Mouse (Mus musculus) macrophage (primary cell): ENCODE measurements around the gene Btbd8. TPM values are rescaled to one million over a fixed set of nuclear protein-coding genes. Genes with fewer than 3 reads are reported as not detected.

Experiments
- H3K27ac ChIP-seq: fragments of 350-480 bp; formaldehyde crosslinking; 2 replicates; pipeline ENCODE4 v1.9.0; 2021
- H3K36me3 ChIP-seq: fragments of 350-480 bp; formaldehyde crosslinking; 2 replicates; pipeline ENCODE4 v1.9.0; 2021; ENCODE audit errors: inconsistent target
- H3K4me3 ChIP-seq: fragments of 350-480 bp; formaldehyde crosslinking; 2 replicates; pipeline ENCODE4 v1.9.0; 2021; ENCODE audit errors: inconsistent target
- H3K79me2 ChIP-seq: fragments of 350-480 bp; formaldehyde crosslinking; 2 replicates; pipeline ENCODE4 v1.9.0; 2021; ENCODE audit errors: inconsistent target
- WGBS: methylation state at CpG from one replicate; pipeline ENCODE4 v1.1.7; 2026; ENCODE audit warnings: inconsistent platforms; ENCODE audit not compliant: missing documents; 5-methylcytosine and 5-hydroxymethylcytosine counted together
- polyA plus RNA-seq: library from polyadenylated mRNA; stranded (reverse); fragments of 250-400 nt; gene quantifications from 3 replicates; pipeline ENCODE4 v1.2.4, GENCODE M21; 2018; ENCODE audit warnings: inconsistent platforms
- total RNA-seq, 78 experiments: library from RNA; depleted of rRNA; stranded (reverse); fragments of 250-400 nt; gene quantifications; 1 replicate in 9 of 78; 2 replicates in 24 of 78; 3 replicates in 43 of 78; 4 replicates in 2 of 78; pipeline ENCODE4 v1.2.4; 2018; ENCODE audit warnings: inconsistent platforms in 56 of 78

Btbd8 gene
- 10 to 100 TPM in 16 of 26 experiments, 1 to 10 TPM in 10; 1.4 to 21.4 (median 13.0) TPM for total RNA-seq (2018; cell fraction: chromatin; rRNA removed)
- total RNA-seq (2018; cell fraction: cytosol; rRNA removed): 1 to 10 TPM in 25 of 26 experiments, under 1 TPM in 1; 0.72 to 2.8 (median 1.7) TPM
- 10 to 100 TPM in 6 of 26 experiments, 1 to 10 TPM in 20; 1.4 to 15.5 (median 7.2) TPM for total RNA-seq (2018; cell fraction: nucleus; rRNA removed)
- 1.3 to 2.9 TPM (median 2.7 TPM) in 3 replicates for polyA plus RNA-seq

DNA sequence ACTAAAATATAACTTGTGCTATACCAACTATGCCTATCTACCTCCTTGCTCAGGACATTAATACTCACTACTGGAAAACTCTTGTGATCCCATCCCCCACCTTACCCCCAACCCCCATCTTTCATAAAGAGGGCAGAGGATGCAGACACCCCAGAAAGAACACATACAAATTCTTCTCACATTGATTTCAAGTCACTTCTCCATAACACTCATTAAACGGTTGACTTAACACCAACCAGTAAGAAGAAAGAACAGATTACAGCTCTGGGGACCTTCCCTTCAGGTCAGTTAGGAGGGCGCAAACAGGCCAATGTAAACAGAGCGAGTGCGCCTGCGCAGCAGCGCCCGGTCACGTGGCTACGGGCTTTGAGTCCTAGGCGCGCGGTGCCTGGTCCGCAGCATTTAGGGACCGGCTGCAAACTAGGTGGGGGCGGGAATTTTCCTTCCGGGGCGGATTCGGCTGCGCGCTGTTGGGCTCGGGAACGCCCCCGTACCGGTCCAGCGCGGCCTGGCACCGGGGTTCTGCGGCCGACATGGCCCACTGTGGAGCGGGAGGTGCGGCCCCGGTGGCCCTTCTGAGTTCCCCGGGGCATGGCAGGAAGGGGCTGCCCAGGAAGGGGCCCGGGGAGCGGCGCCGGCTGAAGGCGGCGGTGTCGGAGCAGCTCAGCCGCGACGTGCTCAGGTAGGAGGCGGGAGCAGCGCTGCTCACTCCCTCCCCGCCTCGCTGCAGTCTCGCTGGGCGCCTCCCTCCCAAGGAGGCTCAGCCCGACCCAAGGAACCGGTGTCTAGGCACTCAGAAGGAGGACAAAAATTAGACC, at the start of gene Btbd8:
Gene Btbd8, plus strand, starts transcription at position 534 of the 818 bp plus-strand sequence.
- Histone ChIP-seq H3K27ac (peak within 1 kb of the TSS; percentile 30; the same call in 1 of the 2 replicates), H3K36me3 (no peaks in the 10 kb centered on the region), H3K4me3 (peak within 1 kb of the TSS; percentile 57), H3K79me2 (no peaks in the 10 kb centered on the region)
- 0% methylated on average over 40 of the region's 51 CpGs for WGBS

DNA sequence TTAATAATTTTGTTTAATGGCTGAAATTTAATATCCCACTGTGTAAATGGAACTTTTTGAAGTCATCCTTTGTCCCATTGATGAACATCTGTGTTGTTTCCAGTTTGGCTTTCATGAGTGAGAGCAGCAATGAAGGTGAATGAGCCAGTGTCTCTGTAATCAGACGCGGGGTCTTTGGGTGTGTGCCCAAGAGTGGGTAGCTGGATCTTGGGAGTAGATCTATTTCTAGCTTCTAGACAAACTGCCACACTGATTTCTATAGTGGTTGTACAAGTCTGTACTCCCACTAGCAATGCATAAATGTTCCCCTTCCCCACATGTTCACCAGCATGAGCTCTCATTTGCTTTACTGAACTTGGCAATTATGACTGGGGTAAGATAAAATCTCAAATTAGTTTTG, 48.4 kb upstream of the Btbd8 start:
- no peak overlapping the region for H3K4me3 ChIP-seq
- H3K27ac ChIP-seq: no peak overlapping the region
- no peaks in the 10 kb centered on the region for H3K36me3 ChIP-seq
- WGBS: 85% methylated on average over 2 of the region's 2 CpGs
- H3K79me2 ChIP-seq: no peaks in the 10 kb centered on the region

GRCm38 (mm10) chr5:107394437-107394836, 43.4 kb upstream of the Btbd8 start:
- no peaks in the 10 kb centered on the region for H3K36me3 ChIP-seq
- H3K79me2 ChIP-seq: no peaks in the 10 kb centered on the region
- no peak overlapping the region for H3K4me3 ChIP-seq
- no peak overlapping the region for H3K27ac ChIP-seq
- WGBS: 69% methylated on average over 2 of the region's 2 CpGs

GRCm38 (mm10) chr5:107402436-107402835, 35.4 kb upstream of the Btbd8 start, which contains the start of gene Ephx4:
Gene Ephx4 (plus strand): TSS chr5:107402736.
- Histone ChIP-seq H3K4me3 (no peak within 1 kb of the TSS), H3K36me3 (no peaks in the 10 kb centered on the region), H3K79me2 (no peaks in the 10 kb centered on the region), H3K27ac (no peak within 1 kb of the TSS)
- 36% methylated on average over 5 of the region's 5 CpGs for WGBS

GRCm38 (mm10) chr5:107403011-107403946, 34.5 kb upstream of the Btbd8 start:
- Histone ChIP-seq H3K79me2 (no peaks in the 10 kb centered on the region), H3K4me3 (no peak overlapping the region)
- under 1% methylated on average over 71 of the region's 80 CpGs for WGBS

DNA sequence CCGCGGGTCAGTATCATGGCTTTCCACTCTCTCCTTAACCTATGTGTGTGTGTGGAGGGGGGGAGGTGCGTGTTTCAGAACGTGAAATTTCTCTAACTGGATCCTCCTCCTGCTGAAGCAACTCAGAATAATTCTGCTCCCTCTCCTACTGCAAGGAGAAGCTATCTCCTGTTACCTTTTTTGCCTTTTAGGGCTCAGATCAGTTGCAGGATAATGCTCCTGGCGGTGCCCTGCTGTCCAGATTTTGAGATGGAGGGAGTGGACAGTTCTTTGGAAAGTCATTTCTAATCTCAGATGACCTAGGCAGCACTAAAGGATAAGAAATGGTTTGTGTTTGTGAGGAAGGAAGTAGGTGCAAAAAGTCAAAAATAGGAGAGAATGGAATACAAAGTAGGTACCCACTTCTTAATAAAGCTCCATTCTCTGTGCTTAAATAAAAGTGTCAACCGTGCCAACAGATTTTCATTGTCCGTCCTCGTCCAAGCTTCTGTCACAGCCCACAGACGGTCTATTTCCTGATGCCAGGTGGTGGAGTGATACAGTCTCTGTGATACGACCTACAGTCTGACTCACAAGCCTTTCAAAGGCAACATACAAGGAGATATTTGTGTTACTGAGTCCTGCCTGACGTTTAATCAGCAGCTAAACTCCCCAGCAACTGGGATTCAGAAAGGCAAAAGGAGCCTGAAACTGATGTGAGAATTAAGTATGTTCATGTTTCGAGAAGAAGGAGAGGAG, 33.7 kb upstream of the Btbd8 start:
- WGBS: 34% methylated on average over 11 of the region's 12 CpGs

More at GRCm38 (mm10) chr5:107403011-107403946, 34.5 kb upstream of the Btbd8 start:
- Histone ChIP-seq H3K27ac (no peak overlapping the region), H3K36me3 (no peaks in the 10 kb centered on the region)

GRCm38 (mm10) chr5:107405361-107405760, 32.4 kb upstream of the Btbd8 start:
- Histone ChIP-seq H3K36me3 (no peaks in the 10 kb centered on the region), H3K79me2 (no peaks in the 10 kb centered on the region), H3K27ac (no peak overlapping the region), H3K4me3 (no peak overlapping the region)
- WGBS: 95% methylated on average over 4 of the region's 4 CpGs

More for the DNA sequence above, 33.7 kb upstream of the Btbd8 start:
- H3K4me3 ChIP-seq: no peak overlapping the region
- H3K79me2 ChIP-seq: no peaks in the 10 kb centered on the region
- H3K36me3 ChIP-seq: no peaks in the 10 kb centered on the region
- H3K27ac ChIP-seq: no peak overlapping the region

- WGBS: 86% methylated on average over 1 of the region's 1 CpGs
- no peak overlapping the region for H3K4me3 ChIP-seq
- H3K79me2 ChIP-seq: no peaks in the 10 kb centered on the region
- no peak overlapping the region for H3K27ac ChIP-seq
- no peaks in the 10 kb centered on the region for H3K36me3 ChIP-seq
These were observed 27.5 kb upstream of the Btbd8 start for GRCm38 (mm10) chr5:107410305-107410704.

- H3K36me3 ChIP-seq: no peaks in the 10 kb centered on the region
These were observed 26.5 kb upstream of the Btbd8 start for GRCm38 (mm10) chr5:107411326-107411725.

DNA sequence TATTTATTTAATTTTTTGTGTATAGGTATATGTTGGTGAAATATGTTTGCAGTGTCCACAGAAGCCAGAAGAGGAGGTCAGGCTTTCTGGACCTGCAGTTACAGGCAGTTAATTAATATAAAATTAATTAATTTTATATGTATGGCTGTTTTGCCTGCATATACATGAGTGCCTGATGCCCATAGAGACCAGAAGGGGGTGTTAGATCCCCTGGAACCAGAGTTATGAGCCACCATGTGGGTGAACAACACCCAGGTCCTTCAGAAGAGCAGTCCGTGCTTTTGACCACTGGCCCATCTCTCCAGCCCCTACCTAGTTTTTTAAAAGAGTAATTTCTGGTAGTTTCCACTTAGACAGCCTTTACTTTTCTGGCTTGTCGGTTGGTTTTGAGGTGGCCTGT, 25.5 kb upstream of the Btbd8 start:
- Histone ChIP-seq H3K36me3 (no peaks in the 10 kb centered on the region), H3K79me2 (no peaks in the 10 kb centered on the region), H3K27ac (no peak overlapping the region), H3K4me3 (no peak overlapping the region)
- 96% methylated on average over 2 of the region's 2 CpGs for WGBS

More at GRCm38 (mm10) chr5:107411326-107411725, 26.5 kb upstream of the Btbd8 start:
- Histone ChIP-seq H3K27ac (no peak overlapping the region), H3K4me3 (no peak overlapping the region), H3K79me2 (no peaks in the 10 kb centered on the region)
- WGBS: 84% methylated on average over 4 of the region's 4 CpGs

DNA sequence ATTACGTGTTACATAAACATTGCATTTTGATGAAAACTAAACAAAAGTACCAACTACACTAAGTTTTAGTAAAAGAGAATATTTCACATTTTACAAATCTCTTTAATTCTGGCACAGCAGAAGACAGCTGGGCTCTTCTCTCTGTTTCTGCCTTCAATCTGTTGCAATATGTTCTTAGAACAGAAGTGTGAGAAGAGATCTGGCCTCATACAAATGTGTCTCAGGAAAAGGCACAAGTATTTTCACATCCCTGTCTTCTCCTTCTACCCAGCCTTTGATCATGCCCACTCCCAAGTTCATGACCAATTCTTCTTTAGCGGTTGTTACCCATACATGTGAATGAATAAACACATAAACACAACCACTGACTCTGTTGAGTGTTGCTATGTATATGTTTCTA, 22.7 kb upstream of the Btbd8 start:
- no peaks in the 10 kb centered on the region for H3K36me3 ChIP-seq
- H3K27ac ChIP-seq: no peak overlapping the region
- WGBS: 100% methylated on average over 2 of the region's 2 CpGs
- H3K4me3 ChIP-seq: no peak overlapping the region
- no peaks in the 10 kb centered on the region for H3K79me2 ChIP-seq

GRCm38 (mm10) chr5:107421676-107422075, 16.1 kb upstream of the Btbd8 start:
- 5% methylated on average over 1 of the region's 1 CpGs for WGBS
- H3K79me2 ChIP-seq: no peaks in the 10 kb centered on the region
- no peaks in the 10 kb centered on the region for H3K36me3 ChIP-seq
- H3K4me3 ChIP-seq: no peak overlapping the region
- H3K27ac ChIP-seq: no peak overlapping the region

GRCm38 (mm10) chr5:107431249-107431648, 6.5 kb upstream of the Btbd8 start, which contains the start of gene Lpcat2b:
Gene Lpcat2b (plus strand): TSS chr5:107431549.
- Histone ChIP-seq H3K79me2 (no peaks in the 10 kb centered on the region), H3K27ac (no peak within 1 kb of the TSS), H3K36me3 (no peaks in the 10 kb centered on the region), H3K4me3 (no peak within 1 kb of the TSS)
- 86% methylated on average over 3 of the region's 3 CpGs for WGBS

- 97% methylated on average over 5 of the region's 5 CpGs for WGBS
- Histone ChIP-seq H3K27ac (no peak overlapping the region), H3K4me3 (no peak overlapping the region), H3K36me3 (no peaks in the 10 kb centered on the region), H3K79me2 (no peaks in the 10 kb centered on the region)
These were observed 3.8 kb upstream of the Btbd8 start for GRCm38 (mm10) chr5:107434001-107434400.
